Mouse (Mus musculus): ENCODE data around the gene Gm9732. TPM values are rescaled to one million over a fixed set of nuclear protein-coding genes. Genes with fewer than 3 reads are reported as not detected.
"Not testable (repeated sequence)": the region's sequence is repeated elsewhere in the genome, so short reads cannot be mapped to it uniquely, and the experiment has no call there.

The Gm9732 gene
- total and polyA plus RNA-seq, 3 experiments = 4.5 to 9.9 (median 4.6) TPM

DNA sequence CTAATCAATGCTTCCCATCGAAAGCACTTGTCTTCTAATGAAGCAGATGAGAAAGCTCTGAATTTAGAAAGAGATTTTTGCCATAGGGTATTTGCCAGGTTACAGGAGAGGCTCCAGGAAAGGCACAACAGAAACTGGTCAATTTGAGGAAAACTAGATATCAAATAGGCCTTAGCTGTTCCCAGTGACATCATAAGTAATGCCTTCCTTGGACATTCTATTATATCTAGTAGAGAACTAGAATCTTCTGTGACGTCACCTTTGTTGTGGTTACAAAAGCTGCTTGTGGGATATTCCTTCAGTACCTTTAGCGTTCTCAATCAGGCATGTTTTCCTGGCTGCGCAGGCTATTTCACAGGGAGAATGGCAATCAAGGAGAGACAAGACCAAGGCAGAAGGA, 16.5 kb upstream of the Gm9732 start, which contains the start of gene Gm8126:
Gene Gm8126, plus strand, starts transcription at position 301 of the 400 bp plus-strand sequence.
- H3K27me3 ChIP-seq (replicated peaks); H3K9me3 ChIP-seq (replicated peaks; ENCODE audit: low read length); in situ Hi-C loops (cut with MboI; ENCODE audit: low pct_ligation_motif_present, low pct_unique_long_range_greater_than_20kb, low sequenced_read_pairs); H3K4me1 ChIP-seq (ENCODE audit: control insufficient read depth in 1 of 2, insufficient read depth in 2 of 2); H3K27ac ChIP-seq (ENCODE audit: insufficient read depth, low read depth); H3K79me2 ChIP-seq (replicated peaks; ENCODE audit: control insufficient read depth, extremely low read depth, insufficient read depth, poor library complexity, severe bottlenecking); H3K4me2 ChIP-seq (ENCODE audit: insufficient read depth, low read depth, poor library complexity, severe bottlenecking); dilution Hi-C loops (cut with MboI; ENCODE audit: extremely low pct_ligation_motif_present, extremely low pct_unique_long_range_greater_than_20kb, low sequenced_read_pairs); H3K36me3 ChIP-seq (replicated peaks in 1 of 2; ENCODE audit: control insufficient read depth in 1 of 2, insufficient read depth in 1 of 2, low read length in 1 of 2); DNase-seq (ENCODE audit: extremely low read depth); H3K4me3 ChIP-seq (replicated peaks in 1 of 3; ENCODE audit: low read depth in 2 of 3, low read length in 2 of 3, poor library complexity in 1 of 3); H3K9ac ChIP-seq (ENCODE audit: insufficient read depth, low read depth): not testable (repeated sequence)

DNA sequence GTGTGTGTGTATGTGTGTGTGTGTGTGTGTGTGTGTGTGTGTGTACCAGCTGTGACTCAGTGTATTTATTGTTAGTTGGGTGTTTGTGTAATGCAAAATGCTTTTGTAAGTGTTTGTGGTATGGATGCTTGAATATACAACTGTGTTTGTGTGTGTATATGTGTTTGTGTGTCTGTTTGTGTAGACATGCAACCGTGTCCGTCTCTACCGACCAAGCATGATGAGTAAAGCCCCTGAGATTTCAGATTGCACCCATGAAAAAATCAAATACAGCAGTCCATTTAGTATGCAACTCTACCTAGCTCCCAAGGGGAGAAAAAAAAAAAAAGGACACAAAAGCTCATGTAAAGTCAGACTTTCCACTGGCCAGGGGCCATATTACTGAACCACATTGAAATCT, 11.4 kb upstream of the Gm9732 start:
- dilution Hi-C loops (cut with MboI; ENCODE audit: extremely low pct_ligation_motif_present, extremely low pct_unique_long_range_greater_than_20kb, low sequenced_read_pairs); in situ Hi-C loops (cut with MboI; ENCODE audit: low pct_ligation_motif_present, low pct_unique_long_range_greater_than_20kb, low sequenced_read_pairs); H3K27me3 ChIP-seq (replicated peaks): not testable (repeated sequence)

DNA sequence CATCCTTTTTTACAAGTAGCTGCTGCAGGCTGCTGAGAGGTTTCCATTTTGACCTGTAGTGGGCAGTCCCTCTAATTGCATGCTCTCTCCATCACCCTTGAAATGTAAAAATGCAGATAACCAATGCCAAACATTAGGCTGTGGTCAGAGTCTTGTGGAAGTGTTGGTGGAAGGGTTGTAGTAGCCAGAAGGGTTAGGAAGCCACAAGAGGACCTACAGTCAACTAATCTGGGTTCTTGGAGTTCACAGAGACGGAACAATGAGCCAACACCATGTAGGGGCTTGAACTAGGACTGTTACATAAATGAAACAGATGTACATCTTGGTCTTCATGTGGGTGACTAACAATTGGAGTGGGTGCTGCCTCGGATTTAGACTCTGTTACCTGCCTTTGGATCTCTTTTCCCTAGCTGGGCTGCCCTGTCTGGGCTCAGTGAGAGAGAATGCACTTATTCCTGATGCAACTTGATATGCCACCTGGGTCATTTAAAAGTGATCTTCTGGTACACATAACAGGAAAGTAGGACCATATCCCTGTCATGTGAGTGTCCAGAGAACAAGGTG, 6.2 kb upstream of the Gm9732 start:
- H3K9ac ChIP-seq (ENCODE audit: insufficient read depth, low read depth); in situ Hi-C loops (cut with MboI; ENCODE audit: low pct_ligation_motif_present, low pct_unique_long_range_greater_than_20kb, low sequenced_read_pairs); dilution Hi-C loops (cut with MboI; ENCODE audit: extremely low pct_ligation_motif_present, extremely low pct_unique_long_range_greater_than_20kb, low sequenced_read_pairs); H3K36me3 ChIP-seq (replicated peaks in 1 of 2; ENCODE audit: control insufficient read depth in 1 of 2, insufficient read depth in 1 of 2, low read length in 1 of 2); H3K4me3 ChIP-seq (replicated peaks in 1 of 3; ENCODE audit: low read depth in 2 of 3, low read length in 2 of 3, poor library complexity in 1 of 3); DNase-seq (ENCODE audit: extremely low read depth); H3K27me3 ChIP-seq (replicated peaks); H3K9me3 ChIP-seq (replicated peaks; ENCODE audit: low read length); H3K4me2 ChIP-seq (ENCODE audit: insufficient read depth, low read depth, poor library complexity, severe bottlenecking); H3K4me1 ChIP-seq (ENCODE audit: control insufficient read depth in 1 of 2, insufficient read depth in 2 of 2); H3K79me2 ChIP-seq (replicated peaks; ENCODE audit: control insufficient read depth, extremely low read depth, insufficient read depth, poor library complexity, severe bottlenecking); H3K27ac ChIP-seq (ENCODE audit: insufficient read depth, low read depth): not testable (repeated sequence)

More for the DNA sequence above, 11.4 kb upstream of the Gm9732 start:
- not testable (repeated sequence) for H3K36me3 ChIP-seq (replicated peaks in 1 of 2; ENCODE audit: control insufficient read depth in 1 of 2, insufficient read depth in 1 of 2, low read length in 1 of 2); H3K4me2 ChIP-seq (ENCODE audit: insufficient read depth, low read depth, poor library complexity, severe bottlenecking); H3K9me3 ChIP-seq (replicated peaks; ENCODE audit: low read length); H3K4me3 ChIP-seq (replicated peaks in 1 of 3; ENCODE audit: low read depth in 2 of 3, low read length in 2 of 3, poor library complexity in 1 of 3); H3K9ac ChIP-seq (ENCODE audit: insufficient read depth, low read depth); H3K4me1 ChIP-seq (ENCODE audit: control insufficient read depth in 1 of 2, insufficient read depth in 2 of 2); H3K27ac ChIP-seq (ENCODE audit: insufficient read depth, low read depth); DNase-seq (ENCODE audit: extremely low read depth); H3K79me2 ChIP-seq (replicated peaks; ENCODE audit: control insufficient read depth, extremely low read depth, insufficient read depth, poor library complexity, severe bottlenecking)

DNA sequence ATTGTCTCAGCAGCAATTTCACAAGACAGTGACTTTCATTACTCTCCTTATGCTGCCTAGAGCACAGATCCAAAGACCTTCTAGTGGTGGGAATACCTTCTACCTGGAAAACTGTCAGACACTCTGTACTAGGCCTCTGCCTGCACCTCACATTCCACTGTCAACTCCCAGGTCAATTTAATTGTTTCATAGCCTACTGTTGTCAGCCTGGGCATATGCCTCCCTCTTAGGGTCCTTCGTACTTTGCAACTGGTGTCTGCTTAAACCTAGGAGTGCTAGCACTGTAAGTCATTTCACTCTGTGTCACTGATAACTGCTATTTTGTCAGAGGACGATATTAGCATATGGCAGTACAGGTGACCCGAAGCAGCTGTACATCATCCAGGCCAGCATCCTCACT, 5.6 kb upstream of the Gm9732 start:
- H3K9me3 ChIP-seq (replicated peaks; ENCODE audit: low read length); H3K4me2 ChIP-seq (ENCODE audit: insufficient read depth, low read depth, poor library complexity, severe bottlenecking); H3K27ac ChIP-seq (ENCODE audit: insufficient read depth, low read depth); H3K4me1 ChIP-seq (ENCODE audit: control insufficient read depth in 1 of 2, insufficient read depth in 2 of 2); dilution Hi-C loops (cut with MboI; ENCODE audit: extremely low pct_ligation_motif_present, extremely low pct_unique_long_range_greater_than_20kb, low sequenced_read_pairs); H3K79me2 ChIP-seq (replicated peaks; ENCODE audit: control insufficient read depth, extremely low read depth, insufficient read depth, poor library complexity, severe bottlenecking); DNase-seq (ENCODE audit: extremely low read depth); H3K27me3 ChIP-seq (replicated peaks); H3K4me3 ChIP-seq (replicated peaks in 1 of 3; ENCODE audit: low read depth in 2 of 3, low read length in 2 of 3, poor library complexity in 1 of 3); H3K9ac ChIP-seq (ENCODE audit: insufficient read depth, low read depth); in situ Hi-C loops (cut with MboI; ENCODE audit: low pct_ligation_motif_present, low pct_unique_long_range_greater_than_20kb, low sequenced_read_pairs); H3K36me3 ChIP-seq (replicated peaks in 1 of 2; ENCODE audit: control insufficient read depth in 1 of 2, insufficient read depth in 1 of 2, low read length in 1 of 2): not testable (repeated sequence)

DNA sequence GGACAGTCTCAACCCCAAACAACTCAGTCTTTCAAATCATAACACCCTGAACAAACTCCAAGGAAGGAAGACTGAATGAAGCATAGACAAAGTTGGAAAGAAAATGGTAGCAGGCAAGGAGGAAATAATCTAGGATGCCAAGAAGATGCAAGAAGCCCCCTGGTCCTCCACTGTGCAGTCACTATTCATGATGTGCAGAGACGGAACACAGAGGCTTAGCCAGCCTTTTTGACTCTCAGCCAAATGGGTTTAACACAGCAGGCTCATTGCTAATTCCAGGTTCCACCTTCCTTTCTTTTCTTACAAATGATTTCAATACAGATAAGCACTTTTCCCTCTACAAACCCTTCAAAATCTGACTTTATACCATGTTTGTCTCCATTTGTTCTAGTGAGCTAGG, 1.7 kb upstream of the Gm9732 start:
- H3K36me3 ChIP-seq (replicated peaks in 1 of 2; ENCODE audit: control insufficient read depth in 1 of 2, insufficient read depth in 1 of 2, low read length in 1 of 2); H3K4me3 ChIP-seq (replicated peaks in 1 of 3; ENCODE audit: low read depth in 2 of 3, low read length in 2 of 3, poor library complexity in 1 of 3); dilution Hi-C loops (cut with MboI; ENCODE audit: extremely low pct_ligation_motif_present, extremely low pct_unique_long_range_greater_than_20kb, low sequenced_read_pairs); in situ Hi-C loops (cut with MboI; ENCODE audit: low pct_ligation_motif_present, low pct_unique_long_range_greater_than_20kb, low sequenced_read_pairs); H3K9me3 ChIP-seq (replicated peaks; ENCODE audit: low read length); H3K27me3 ChIP-seq (replicated peaks); H3K4me1 ChIP-seq (ENCODE audit: control insufficient read depth in 1 of 2, insufficient read depth in 2 of 2); H3K27ac ChIP-seq (ENCODE audit: insufficient read depth, low read depth); DNase-seq (ENCODE audit: extremely low read depth); H3K79me2 ChIP-seq (replicated peaks; ENCODE audit: control insufficient read depth, extremely low read depth, insufficient read depth, poor library complexity, severe bottlenecking); H3K9ac ChIP-seq (ENCODE audit: insufficient read depth, low read depth); H3K4me2 ChIP-seq (ENCODE audit: insufficient read depth, low read depth, poor library complexity, severe bottlenecking): not testable (repeated sequence)

DNA sequence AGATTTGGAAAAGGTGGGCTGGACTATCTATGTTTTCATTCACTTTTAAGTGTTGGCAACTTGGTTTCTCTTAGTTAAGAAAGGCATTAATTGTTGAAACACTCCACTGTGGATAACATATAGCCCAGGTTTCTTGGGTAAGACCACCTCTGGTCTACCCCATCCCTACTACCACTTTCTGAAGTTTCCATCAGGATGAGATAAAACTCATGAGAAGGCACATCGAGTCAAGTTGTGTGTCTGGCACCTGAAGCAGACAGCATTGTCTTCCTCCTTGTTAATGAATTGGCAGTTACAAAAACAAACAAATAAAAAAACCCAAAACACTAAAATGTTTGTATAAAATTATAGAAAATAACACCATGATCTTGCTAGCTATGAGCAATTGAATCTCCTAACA, 916 bp downstream of the Gm9732 start:
- DNase-seq (ENCODE audit: extremely low read depth); in situ Hi-C loops (cut with MboI; ENCODE audit: low pct_ligation_motif_present, low pct_unique_long_range_greater_than_20kb, low sequenced_read_pairs); H3K27ac ChIP-seq (ENCODE audit: insufficient read depth, low read depth); H3K27me3 ChIP-seq (replicated peaks); dilution Hi-C loops (cut with MboI; ENCODE audit: extremely low pct_ligation_motif_present, extremely low pct_unique_long_range_greater_than_20kb, low sequenced_read_pairs); H3K36me3 ChIP-seq (replicated peaks in 1 of 2; ENCODE audit: control insufficient read depth in 1 of 2, insufficient read depth in 1 of 2, low read length in 1 of 2); H3K79me2 ChIP-seq (replicated peaks; ENCODE audit: control insufficient read depth, extremely low read depth, insufficient read depth, poor library complexity, severe bottlenecking); H3K9ac ChIP-seq (ENCODE audit: insufficient read depth, low read depth); H3K4me1 ChIP-seq (ENCODE audit: control insufficient read depth in 1 of 2, insufficient read depth in 2 of 2); H3K4me3 ChIP-seq (replicated peaks in 1 of 3; ENCODE audit: low read depth in 2 of 3, low read length in 2 of 3, poor library complexity in 1 of 3); H3K4me2 ChIP-seq (ENCODE audit: insufficient read depth, low read depth, poor library complexity, severe bottlenecking): not testable (repeated sequence)
- peaks cover 10% of the 10 kb centered on the region for H3K9me3 ChIP-seq (replicated peaks; ENCODE audit: low read length)
